Mouse (Mus musculus): ENCODE results near the gene Zc3h7b. TPM values are rescaled to one million over a fixed set of nuclear protein-coding genes. Genes with fewer than 3 reads are reported as not detected.

The Zc3h7b gene
- polyA plus RNA-seq, 1 experiment from 2014 or later: 57.5 TPM

Other genes with a start within 250 kb of the Zc3h7b start
- gene Ep300, start 159.7 kb upstream of the Zc3h7b start, polyA plus RNA-seq (2016; fragmentation: Nextera tagmentation; extraction: Ambion mirVana): 17.4 and 20.7 TPM in 2 replicates
- 37.1 and 42.1 TPM in 2 replicates for gene L3mbtl2, start 81.2 kb upstream of the Zc3h7b start, polyA plus RNA-seq (2016; fragmentation: Nextera tagmentation; extraction: Ambion mirVana)
- gene Chadl, start 47.8 kb upstream of the Zc3h7b start, polyA plus RNA-seq (2016; fragmentation: Nextera tagmentation; extraction: Ambion mirVana): 1.3 and 2.4 TPM in 2 replicates
- 150 and 166 TPM in 2 replicates for gene Rangap1, start 473 bp downstream of the Zc3h7b start, polyA plus RNA-seq (2016; fragmentation: Nextera tagmentation; extraction: Ambion mirVana)
- 13.4 and 16.5 TPM in 2 replicates for gene Tef, start 57.4 kb downstream of the Zc3h7b start, polyA plus RNA-seq (2016; fragmentation: Nextera tagmentation; extraction: Ambion mirVana)
- gene Tob2, start 113.7 kb downstream of the Zc3h7b start, polyA plus RNA-seq (2016; fragmentation: Nextera tagmentation; extraction: Ambion mirVana): 18.3 and 19.8 TPM in 2 replicates
- gene Phf5a, start 126.9 kb downstream of the Zc3h7b start, polyA plus RNA-seq (2016; fragmentation: Nextera tagmentation; extraction: Ambion mirVana): 256 and 300 TPM in 2 replicates
- gene Aco2, start 127.3 kb downstream of the Zc3h7b start, polyA plus RNA-seq (2016; fragmentation: Nextera tagmentation; extraction: Ambion mirVana): 170 and 172 TPM in 2 replicates
- 75.5 and 86.6 TPM in 2 replicates for gene Polr3h, start 181.2 kb downstream of the Zc3h7b start, polyA plus RNA-seq (2016; fragmentation: Nextera tagmentation; extraction: Ambion mirVana)
- gene Csdc2, start 191.7 kb downstream of the Zc3h7b start, polyA plus RNA-seq (2016; fragmentation: Nextera tagmentation; extraction: Ambion mirVana): 3.7 and 5.7 TPM in 2 replicates
- 18.1 and 21.1 TPM in 2 replicates for gene Pmm1, start 215.9 kb downstream of the Zc3h7b start, polyA plus RNA-seq (2016; fragmentation: Nextera tagmentation; extraction: Ambion mirVana)
- gene 1700029P11Rik, start 235.5 kb downstream of the Zc3h7b start, polyA plus RNA-seq (2016; fragmentation: Nextera tagmentation; extraction: Ambion mirVana): not detected in 2 replicates
- 112 and 113 TPM in 2 replicates for gene Xrcc6, start 242.8 kb downstream of the Zc3h7b start, polyA plus RNA-seq (2016; fragmentation: Nextera tagmentation; extraction: Ambion mirVana)